Mouse (Mus musculus) erythroblast, adult 5-6 weeks (primary cell): ENCODE results near the gene Pnliprp2. TPM values are rescaled to one million over a fixed set of nuclear protein-coding genes. Genes with fewer than 3 reads are reported as not detected.

ENCODE experiments used
- ATAC-seq: replicated peaks from 2 replicates; pipeline ENCODE4 v1.8.0; 2016; ENCODE audit warnings: moderate number of reproducible peaks, mild to moderate bottlenecking, moderate TSS enrichment, inconsistent platforms; ENCODE audit not compliant: poor library complexity, low FRiP score, severe bottlenecking
- total RNA-seq, 2 experiments: library from RNA; stranded (forward) in 1 of 2; stranded (reverse) in 1 of 2; fragments of 150-400 nt in 1 of 2; fragments of 200-764, 138-1000 nt in 1 of 2; gene quantifications; 2 replicates each; pipeline versions ENCODE4 v1.2.3 to v1.2.4; 2015 to 2017; ENCODE audit warnings: low replicate concordance in 2 of 2

The Pnliprp2 gene
- total RNA-seq (2015; ENCODE audit: low replicate concordance) = not detected in 2 replicates
- total RNA-seq (2017; ENCODE audit: low replicate concordance) = not detected in 2 replicates

DNA sequence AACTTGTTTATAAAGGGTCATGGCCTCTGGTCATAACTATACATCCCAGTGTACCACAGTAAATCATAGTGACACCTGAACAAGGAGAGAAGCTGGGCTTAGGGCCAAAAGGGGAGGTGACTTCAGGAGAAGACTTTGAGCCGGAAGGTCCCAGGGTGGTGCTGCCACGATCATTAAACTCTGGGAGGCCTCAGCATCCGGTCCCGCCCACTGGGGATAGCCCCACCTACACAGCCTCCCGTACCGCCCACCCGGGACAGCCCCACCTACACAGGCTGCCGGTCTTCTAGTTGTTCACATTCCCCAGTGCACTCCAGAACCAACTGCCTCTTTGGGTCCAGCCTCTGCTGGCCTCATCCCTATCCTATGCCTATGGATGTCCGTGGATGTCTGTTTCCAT is at the start of gene Pnliprp2:
TSS of gene Pnliprp2 (plus strand) at position 297 of the 400 bp plus-strand sequence.
- no peak for ATAC-seq

DNA sequence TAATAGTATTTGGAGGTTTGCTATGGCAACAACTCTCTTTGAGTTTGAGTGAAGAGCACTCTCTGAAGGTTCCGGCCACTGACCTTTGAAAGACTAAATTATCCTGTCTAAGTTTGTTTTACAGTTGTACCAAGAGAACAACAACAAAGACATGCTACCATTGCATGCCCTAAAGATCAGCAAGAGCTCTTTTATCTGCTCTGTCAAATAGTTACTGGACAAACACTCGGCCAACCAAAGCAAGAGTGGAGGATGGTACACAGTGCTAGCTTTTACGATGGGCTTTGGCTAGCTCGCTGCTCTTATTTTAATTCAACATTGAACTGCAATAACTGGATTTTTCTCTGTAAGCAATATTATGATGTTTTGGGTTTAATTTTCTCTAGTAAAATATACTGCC is 41.6 kb upstream of the Pnliprp2 start:
- no peak for ATAC-seq

- ATAC-seq = no peak
Observed at GRCm38 (mm10) chr19:58720439-58720838, 39.1 kb upstream of the Pnliprp2 start.

GRCm38 (mm10) chr19:58726551-58726950 is 33.0 kb upstream of the Pnliprp2 start:
- no peak for ATAC-seq

- ATAC-seq = no peak
Observed at GRCm38 (mm10) chr19:58727756-58728155, 31.8 kb upstream of the Pnliprp2 start.

- no peak for ATAC-seq
Observed at GRCm38 (mm10) chr19:58728445-58729031, 31.0 kb upstream of the Pnliprp2 start, which contains the start of gene Pnliprp1. TSS of gene Pnliprp1 (plus strand) at chr19:58728887.

DNA sequence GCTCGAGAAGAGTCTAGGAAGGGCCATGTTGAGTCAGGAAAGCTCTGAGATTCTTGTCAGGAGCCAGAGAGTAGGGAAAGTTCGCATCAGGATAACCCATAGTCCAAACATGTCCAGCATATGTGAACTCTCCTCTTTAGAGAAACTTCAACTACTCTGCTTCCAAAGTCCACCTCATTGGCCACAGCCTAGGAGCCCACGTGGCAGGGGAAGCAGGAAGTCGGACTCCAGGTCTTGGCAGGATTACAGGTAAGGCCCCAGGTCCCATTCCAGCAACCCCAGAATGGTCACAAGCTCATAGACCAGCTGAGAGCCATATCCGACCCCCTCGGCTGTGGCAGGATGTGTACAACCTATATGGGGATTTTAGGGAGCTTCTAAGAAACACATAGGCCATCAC is 26.3 kb upstream of the Pnliprp2 start:
- no peak for ATAC-seq

GRCm38 (mm10) chr19:58738111-58738510 is 21.4 kb upstream of the Pnliprp2 start:
- no peak for ATAC-seq

DNA sequence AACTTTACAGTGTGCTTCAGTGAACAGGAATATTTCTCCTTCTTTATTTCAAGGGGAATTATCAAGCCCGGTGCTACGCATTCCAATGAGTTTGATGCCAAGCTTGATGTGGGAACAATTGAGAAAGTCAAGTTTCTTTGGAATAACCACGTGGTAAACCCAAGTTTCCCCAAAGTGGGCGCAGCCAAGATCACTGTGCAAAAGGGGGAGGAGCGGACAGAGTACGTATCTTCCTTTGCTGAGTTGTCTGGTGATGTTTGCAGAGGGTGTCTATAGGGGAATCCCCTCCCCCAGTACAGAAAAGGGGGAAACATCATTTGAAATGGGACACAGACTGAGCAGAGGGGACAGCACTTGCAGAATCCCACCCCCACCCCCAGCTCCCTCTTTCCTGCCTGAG is 18.5 kb upstream of the Pnliprp2 start:
- no peak for ATAC-seq

- ATAC-seq = no peak
Observed at GRCm38 (mm10) chr19:58742711-58743110, 16.8 kb upstream of the Pnliprp2 start.

DNA sequence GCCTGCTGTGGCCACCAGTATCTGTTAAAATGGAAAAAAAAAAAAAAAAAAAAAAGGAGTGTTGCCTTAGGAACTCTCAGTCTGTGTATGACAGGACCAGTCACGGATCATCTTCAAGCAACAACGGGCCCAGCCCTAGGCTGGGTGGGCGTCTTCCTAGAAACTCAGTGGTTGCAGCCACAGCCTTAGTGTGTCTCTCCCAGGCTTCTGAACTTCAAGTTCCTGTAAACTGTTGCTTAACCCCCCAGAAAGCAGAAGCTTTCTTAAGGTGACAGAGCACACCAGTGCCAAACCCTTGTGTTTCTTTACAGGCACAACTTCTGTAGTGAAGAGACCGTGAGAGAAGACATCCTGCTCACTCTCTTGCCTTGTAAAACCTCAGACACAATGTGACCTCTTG is 15.8 kb upstream of the Pnliprp2 start:
- ATAC-seq = no peak

- no peak for ATAC-seq
Observed at GRCm38 (mm10) chr19:58747498-58748000, 12.0 kb upstream of the Pnliprp2 start.

DNA sequence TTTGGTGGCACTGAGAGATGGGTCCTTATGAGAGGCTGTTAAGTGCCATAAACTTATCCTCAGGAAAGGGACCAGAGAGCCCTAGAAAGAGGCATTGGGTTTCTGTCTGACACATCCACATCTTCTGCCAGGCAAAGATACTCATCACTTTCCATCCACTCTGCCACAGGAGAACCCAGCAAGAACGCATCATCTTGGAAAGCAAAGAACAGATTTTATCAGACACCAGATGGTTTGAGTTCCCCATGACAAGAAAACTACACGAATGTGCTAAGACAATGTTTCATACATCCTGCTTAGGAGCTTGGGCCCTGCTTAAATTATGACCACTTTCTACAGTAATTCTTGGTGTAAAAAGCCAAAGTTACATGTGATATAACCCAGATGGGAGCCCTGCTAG is 8.7 kb upstream of the Pnliprp2 start:
- ATAC-seq = no peak

DNA sequence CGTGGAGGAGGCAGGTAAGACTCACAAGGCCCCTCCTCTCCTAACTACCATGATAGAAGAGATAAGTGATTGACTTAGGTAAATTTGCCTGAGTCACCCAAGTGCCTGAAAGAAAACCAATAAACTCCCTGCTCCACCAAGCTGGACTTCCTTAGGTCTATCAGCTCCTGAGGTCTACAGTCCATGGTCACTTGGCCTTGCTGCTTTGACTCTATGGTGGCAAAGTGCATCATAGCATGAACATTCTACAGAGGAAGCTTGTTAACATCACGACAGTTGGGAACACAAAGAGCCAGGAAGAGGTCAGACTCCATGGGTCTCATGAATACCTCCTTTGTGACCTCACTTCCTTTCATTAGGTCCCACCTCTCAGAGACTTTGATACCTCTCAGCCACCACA is 8.0 kb upstream of the Pnliprp2 start:
- ATAC-seq = no peak

GRCm38 (mm10) chr19:58758871-58759270 is 648 bp upstream of the Pnliprp2 start:
- no peak for ATAC-seq

- no peak for ATAC-seq
Observed at GRCm38 (mm10) chr19:58762316-58762715, 2.8 kb downstream of the Pnliprp2 start.

GRCm38 (mm10) chr19:58762848-58763541 is 3.5 kb downstream of the Pnliprp2 start:
- no peak for ATAC-seq

DNA sequence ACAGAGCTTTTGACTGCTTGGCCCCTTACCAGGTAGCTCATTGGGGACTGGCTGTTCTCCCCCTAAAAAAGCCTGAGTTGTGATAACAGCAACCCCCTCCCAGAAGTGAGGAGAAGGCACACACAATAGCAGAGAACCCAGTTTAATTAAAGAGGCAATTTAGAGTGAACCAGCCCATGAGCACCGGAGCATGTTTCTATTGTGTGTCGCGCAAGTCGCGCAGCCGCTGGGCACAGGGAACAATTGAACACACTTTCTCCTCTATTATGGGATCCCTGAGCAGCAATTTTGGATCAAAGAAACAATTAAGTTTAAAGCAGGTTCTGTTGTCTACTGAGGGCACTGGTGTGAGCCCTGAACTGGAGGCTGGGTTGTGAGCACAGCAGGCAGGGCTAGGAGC is 7.8 kb downstream of the Pnliprp2 start:
- no peak for ATAC-seq

DNA sequence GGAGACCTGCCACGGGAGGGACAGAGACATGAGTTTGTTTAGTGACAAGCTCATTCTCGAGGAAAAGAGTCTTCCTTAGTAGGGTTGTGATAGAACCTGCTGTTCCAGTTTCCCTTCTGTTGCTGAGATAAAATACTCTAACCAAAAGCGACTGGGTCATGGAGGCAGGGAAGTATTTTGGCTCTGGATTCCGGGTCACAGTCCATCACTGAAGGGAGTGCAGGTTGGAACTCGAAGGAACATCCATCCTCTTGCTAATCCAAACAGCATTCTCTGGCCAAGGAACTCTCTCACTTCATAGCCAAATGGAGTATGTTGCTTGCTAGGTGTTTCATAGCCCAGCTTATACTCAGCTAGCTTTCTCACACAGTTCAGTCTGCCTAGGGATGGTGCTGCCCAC is 16.9 kb downstream of the Pnliprp2 start:
- no peak for ATAC-seq

DNA sequence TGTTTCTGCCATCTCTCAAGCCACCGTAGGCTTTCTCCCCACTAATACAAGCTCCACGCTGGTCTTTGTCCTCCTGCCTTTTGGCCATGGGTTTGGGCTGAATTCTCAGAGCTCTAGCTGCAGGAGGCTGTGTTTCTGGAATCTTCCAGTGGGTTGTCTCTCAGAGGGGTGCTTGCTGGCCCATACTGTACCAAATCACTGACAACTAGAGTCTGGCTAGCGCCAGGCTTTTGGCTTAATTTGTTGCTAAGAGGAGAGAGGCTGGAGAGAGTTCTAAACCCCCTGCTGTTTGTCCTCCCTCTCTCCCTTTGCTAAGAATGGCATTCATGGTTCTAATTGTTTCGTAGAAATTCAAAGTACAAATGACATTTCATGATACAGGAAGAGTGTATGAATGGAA is 22.0 kb downstream of the Pnliprp2 start:
- no peak for ATAC-seq

DNA sequence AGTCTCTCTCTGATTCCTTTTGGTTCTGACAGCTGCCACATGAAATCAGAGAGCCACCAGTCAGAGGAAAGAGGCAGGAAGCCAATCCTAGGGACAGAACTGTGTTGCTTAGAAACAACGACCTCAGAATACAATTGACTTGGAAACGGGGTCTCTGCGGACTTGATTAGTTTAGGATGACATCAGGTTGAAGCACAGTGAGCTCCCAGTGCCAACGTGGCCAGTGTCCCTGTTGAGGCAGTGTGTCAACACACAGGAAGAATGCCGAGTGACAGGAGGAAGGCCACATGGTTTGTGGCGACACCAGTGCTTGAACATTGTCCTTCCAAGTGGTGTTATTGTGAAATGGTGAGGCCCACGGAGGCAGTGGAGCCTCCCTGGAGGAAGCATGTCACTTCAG is 24.4 kb downstream of the Pnliprp2 start:
- no peak for ATAC-seq
